Mouse (Mus musculus) embryonic facial prominence, embryonic 13.5 days (tissue): ENCODE data around the gene Pla2g5. TPM values are rescaled to one million over a fixed set of nuclear protein-coding genes. Genes with fewer than 3 reads are reported as not detected.

Source experiments
- ATAC-seq: fragments of 200-750 bp; cut with Nextera tagmentation; 2 replicates; pipeline ENCODE4 v1.8.0; 2017; ENCODE audit warnings: low read depth; ENCODE audit not compliant: insufficient number of reproducible peaks, insufficient read depth, low FRiP score, low TSS enrichment
- H3K27ac ChIP-seq: fragments of 300-500 bp; sonication (generic); 2 replicates; pipeline ENCODE4 v1.5.1; 2015; ENCODE audit warnings: moderate library complexity, mild to moderate bottlenecking, inconsistent platforms
- H3K27me3 ChIP-seq: fragments of 300-500 bp; sonication (generic); 2 replicates; pipeline ENCODE4 v1.6.1; 2015; ENCODE audit warnings: mild to moderate bottlenecking, inconsistent platforms
- H3K36me3 ChIP-seq: fragments of 300-500 bp; sonication (generic); 2 replicates; pipeline ENCODE4 v1.6.1; 2015; ENCODE audit warnings: mild to moderate bottlenecking, inconsistent platforms
- H3K4me1 ChIP-seq: fragments of 300-500 bp; sonication (generic); 2 replicates; pipeline ENCODE4 v1.6.1; 2015; ENCODE audit warnings: inconsistent platforms
- H3K4me2 ChIP-seq: fragments of 300-500 bp; sonication (generic); 2 replicates; pipeline ENCODE4 v1.6.1; 2015; ENCODE audit warnings: moderate library complexity, mild to moderate bottlenecking, inconsistent platforms
- H3K4me3 ChIP-seq: fragments of 300-500 bp; sonication (generic); 2 replicates; pipeline ENCODE4 v1.5.1; 2015; ENCODE audit warnings: mild to moderate bottlenecking, inconsistent platforms
- H3K9ac ChIP-seq: fragments of 300-500 bp; sonication (generic); 2 replicates; pipeline ENCODE4 v1.6.1; 2015; ENCODE audit warnings: mild to moderate bottlenecking, inconsistent platforms
- H3K9me3 ChIP-seq: fragments of 300-500 bp; sonication (generic); 2 replicates; pipeline ENCODE4 v1.6.1; 2016; ENCODE audit warnings: inconsistent platforms
- WGBS: fragments of 180-500 bp; shearing (Covaris S2); methylation state at CpG from one replicate; pipeline ENCODE4 v1.1.7; 2015; ENCODE audit warnings: mixed read lengths; 5-methylcytosine and 5-hydroxymethylcytosine counted together
- polyA plus RNA-seq: library from polyadenylated mRNA; unstranded; fragments of >200 nt; fragmentation: Nextera tagmentation; extraction: Ambion mirVana; gene quantifications from 2 replicates; pipeline ENCODE4 v1.2.1, GENCODE M21; 2015

Gene Pla2g5
- polyA plus RNA-seq, 1 experiment from 2014 or later, result 0.53 TPM

GRCm38 (mm10) chr4:138794344-138794743 lies 68.9 kb downstream of the Pla2g5 start:
- H3K27ac ChIP-seq, result no peak overlapping the region
- H3K4me1 ChIP-seq, result peaks cover 18% of the 10 kb centered on the region; the same call in 1 of the 2 replicates
- no peaks in the 10 kb centered on the region for H3K27me3 ChIP-seq
- no peak overlapping the region for H3K4me2 ChIP-seq
- no peak overlapping the region for H3K9ac ChIP-seq
- no peak for ATAC-seq
- no peaks in the 10 kb centered on the region for H3K36me3 ChIP-seq
- H3K9me3 ChIP-seq, result no peaks in the 10 kb centered on the region
- 88% methylated on average over 6 of the region's 6 CpGs for WGBS
- H3K4me3 ChIP-seq, result no peak overlapping the region

DNA sequence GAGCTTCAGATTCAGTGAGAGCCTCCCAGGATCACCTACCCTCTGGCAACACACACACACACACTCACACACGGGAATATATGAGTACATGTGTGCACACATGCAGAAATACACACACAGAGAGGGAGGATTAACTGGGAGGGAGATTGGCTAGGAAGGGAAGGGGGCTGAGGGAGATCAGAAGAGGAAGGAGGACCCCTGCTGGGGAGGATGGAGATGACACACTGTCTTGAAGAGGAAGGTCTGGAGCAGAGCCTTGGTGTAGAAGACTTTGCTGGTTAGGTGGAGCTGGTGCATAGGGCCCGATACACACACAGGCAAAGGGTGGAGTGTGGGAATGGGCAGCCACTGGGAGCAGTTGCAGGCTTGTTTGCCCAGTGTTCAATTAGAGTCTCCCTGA lies 70.0 kb downstream of the Pla2g5 start:
- no peak overlapping the region for H3K4me3 ChIP-seq
- no peaks in the 10 kb centered on the region for H3K9me3 ChIP-seq
- no peak overlapping the region for H3K9ac ChIP-seq
- peaks cover 18% of the 10 kb centered on the region; the same call in 1 of the 2 replicates for H3K4me1 ChIP-seq
- no peaks in the 10 kb centered on the region for H3K27me3 ChIP-seq
- H3K36me3 ChIP-seq, result no peaks in the 10 kb centered on the region
- ATAC-seq, result peak; percentile 33; the same call in 1 of the 2 replicates
- peak overlapping the region; percentile 49; the same call in 1 of the 2 replicates for H3K27ac ChIP-seq
- H3K4me2 ChIP-seq, result no peak overlapping the region
- WGBS, result 50% methylated on average over 2 of the region's 2 CpGs

- H3K27me3 ChIP-seq, result no peaks in the 10 kb centered on the region
- H3K36me3 ChIP-seq, result no peaks in the 10 kb centered on the region
- H3K27ac ChIP-seq, result peak overlapping the region; percentile 68; the same call in 1 of the 2 replicates
- no peak overlapping the region for H3K4me2 ChIP-seq
- H3K4me3 ChIP-seq, result no peak overlapping the region
- no peaks in the 10 kb centered on the region for H3K9me3 ChIP-seq
- no peak for ATAC-seq
- H3K9ac ChIP-seq, result no peak overlapping the region
- H3K4me1 ChIP-seq, result peaks cover 18% of the 10 kb centered on the region; the same call in 1 of the 2 replicates
- WGBS, result 49% methylated on average over 9 of the region's 9 CpGs
Measured at GRCm38 (mm10) chr4:138792599-138792998, 70.7 kb downstream of the Pla2g5 start.

DNA sequence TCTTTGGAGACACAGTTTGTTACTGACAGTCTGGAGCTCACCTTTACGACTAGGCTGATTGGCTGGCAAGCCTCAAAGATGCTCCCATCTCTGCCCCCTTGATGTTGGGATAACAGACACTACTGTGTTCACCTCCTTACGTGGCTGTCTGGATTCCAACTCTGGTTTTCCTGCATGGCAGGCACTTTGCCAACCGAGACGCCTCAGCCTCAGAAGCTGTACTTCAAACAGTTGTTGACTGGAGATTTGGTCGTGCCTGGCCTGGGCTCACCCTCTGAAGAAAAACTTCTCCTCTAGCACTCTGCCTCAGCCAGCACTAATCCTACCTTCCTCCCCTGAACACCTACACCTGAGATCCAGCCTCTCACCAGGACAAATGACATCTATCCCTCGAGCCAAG lies 71.8 kb downstream of the Pla2g5 start:
- Histone ChIP-seq H3K27ac (no peak overlapping the region), H3K4me1 (peaks cover 8% of the 10 kb centered on the region; the same call in 1 of the 2 replicates), H3K27me3 (no peaks in the 10 kb centered on the region), H3K4me2 (no peak overlapping the region), H3K4me3 (no peak overlapping the region), H3K9ac (no peak overlapping the region), H3K36me3 (no peaks in the 10 kb centered on the region), H3K9me3 (no peaks in the 10 kb centered on the region)
- ATAC-seq, result no peak
- WGBS, result 64% methylated on average over 6 of the region's 6 CpGs

- H3K4me1 ChIP-seq, result peaks cover 6% of the 10 kb centered on the region; the same call in 1 of the 2 replicates
- no peak for ATAC-seq
- H3K27ac ChIP-seq, result no peak overlapping the region
- no peaks in the 10 kb centered on the region for H3K9me3 ChIP-seq
- 75% methylated on average over 4 of the region's 4 CpGs for WGBS
- H3K27me3 ChIP-seq, result no peaks in the 10 kb centered on the region
- H3K4me3 ChIP-seq, result no peak overlapping the region
- no peak overlapping the region for H3K9ac ChIP-seq
- no peak overlapping the region for H3K4me2 ChIP-seq
- no peaks in the 10 kb centered on the region for H3K36me3 ChIP-seq
Measured at GRCm38 (mm10) chr4:138788381-138788780, 74.9 kb downstream of the Pla2g5 start.

DNA sequence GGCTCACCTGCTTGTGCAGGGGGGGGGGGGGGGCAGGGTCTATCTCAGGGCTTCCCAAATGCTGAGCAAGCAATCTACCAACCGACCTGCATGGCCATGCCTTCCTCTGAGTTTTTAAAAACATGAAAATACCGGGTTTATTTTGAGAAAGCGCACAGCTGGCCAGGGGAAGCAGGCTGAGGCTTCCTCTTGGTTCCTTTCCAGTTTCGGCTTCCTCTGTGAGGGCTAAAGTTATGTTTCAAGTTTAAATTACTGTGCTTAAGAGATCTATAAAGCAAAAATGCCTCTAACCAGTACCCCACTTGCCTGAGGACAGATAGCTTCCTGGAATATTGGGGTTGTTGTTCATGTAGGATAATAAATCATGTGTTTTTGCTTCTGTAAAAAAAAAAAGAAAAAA lies 77.1 kb downstream of the Pla2g5 start:
- no peak overlapping the region for H3K9ac ChIP-seq
- H3K4me3 ChIP-seq, result no peak overlapping the region
- H3K27ac ChIP-seq, result no peak overlapping the region
- H3K27me3 ChIP-seq, result no peaks in the 10 kb centered on the region
- no peaks in the 10 kb centered on the region for H3K36me3 ChIP-seq
- H3K4me2 ChIP-seq, result no peak overlapping the region
- no peaks in the 10 kb centered on the region for H3K9me3 ChIP-seq
- no peaks in the 10 kb centered on the region for H3K4me1 ChIP-seq
- no peak for ATAC-seq
- 63% methylated on average over 4 of the region's 4 CpGs for WGBS

DNA sequence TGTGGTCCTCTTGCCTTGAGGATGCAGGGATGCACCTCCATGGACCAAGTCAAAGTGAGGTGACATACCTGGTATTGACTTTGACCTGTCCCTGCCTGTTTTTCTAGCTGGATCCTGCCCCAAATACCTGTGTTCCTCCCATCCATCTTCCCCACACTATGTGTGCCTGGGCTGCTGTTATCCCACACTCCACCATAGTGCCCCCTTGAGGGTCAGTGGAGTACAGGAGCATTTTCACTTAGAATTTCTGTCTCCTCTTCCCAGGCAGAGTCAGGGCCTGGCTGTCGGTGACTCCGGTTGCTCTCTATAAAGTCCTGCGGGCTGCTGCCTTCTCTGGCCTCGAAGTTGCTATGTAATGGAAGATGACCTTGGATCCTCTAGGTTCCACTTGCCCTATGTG lies 77.6 kb downstream of the Pla2g5 start:
- Histone ChIP-seq H3K36me3 (no peaks in the 10 kb centered on the region), H3K27me3 (no peaks in the 10 kb centered on the region), H3K9me3 (no peaks in the 10 kb centered on the region), H3K9ac (no peak overlapping the region), H3K4me1 (no peaks in the 10 kb centered on the region), H3K4me2 (no peak overlapping the region), H3K27ac (no peak overlapping the region), H3K4me3 (no peak overlapping the region)
- ATAC-seq, result no peak
- 60% methylated on average over 4 of the region's 4 CpGs for WGBS

GRCm38 (mm10) chr4:138782098-138782497 lies 81.2 kb downstream of the Pla2g5 start:
- no peak for ATAC-seq
- Histone ChIP-seq H3K4me1 (peaks cover 6% of the 10 kb centered on the region; the same call in 1 of the 2 replicates), H3K27me3 (no peaks in the 10 kb centered on the region), H3K4me2 (no peak overlapping the region), H3K36me3 (no peaks in the 10 kb centered on the region), H3K27ac (no peak overlapping the region), H3K9me3 (no peaks in the 10 kb centered on the region), H3K9ac (no peak overlapping the region), H3K4me3 (no peak overlapping the region)
- 75% methylated on average over 6 of the region's 6 CpGs for WGBS

GRCm38 (mm10) chr4:138780300-138780699 lies 83.0 kb downstream of the Pla2g5 start:
- H3K4me1 ChIP-seq, result peaks cover 6% of the 10 kb centered on the region; the same call in 1 of the 2 replicates
- H3K9me3 ChIP-seq, result no peaks in the 10 kb centered on the region
- no peak overlapping the region for H3K4me2 ChIP-seq
- no peaks in the 10 kb centered on the region for H3K27me3 ChIP-seq
- H3K4me3 ChIP-seq, result no peak overlapping the region
- no peak overlapping the region for H3K27ac ChIP-seq
- no peak overlapping the region for H3K9ac ChIP-seq
- no peaks in the 10 kb centered on the region for H3K36me3 ChIP-seq
- WGBS, result 87% methylated on average over 5 of the region's 5 CpGs
- no peak for ATAC-seq

- Histone ChIP-seq H3K27ac (no peak overlapping the region), H3K27me3 (no peaks in the 10 kb centered on the region), H3K4me1 (peaks cover 6% of the 10 kb centered on the region; the same call in 1 of the 2 replicates), H3K9ac (no peak overlapping the region), H3K4me2 (no peak overlapping the region), H3K9me3 (no peaks in the 10 kb centered on the region), H3K4me3 (no peak overlapping the region), H3K36me3 (no peaks in the 10 kb centered on the region)
- no peak for ATAC-seq
- 31% methylated on average over 20 of the region's 20 CpGs for WGBS
Measured at GRCm38 (mm10) chr4:138777417-138778407, 85.6 kb downstream of the Pla2g5 start.

DNA sequence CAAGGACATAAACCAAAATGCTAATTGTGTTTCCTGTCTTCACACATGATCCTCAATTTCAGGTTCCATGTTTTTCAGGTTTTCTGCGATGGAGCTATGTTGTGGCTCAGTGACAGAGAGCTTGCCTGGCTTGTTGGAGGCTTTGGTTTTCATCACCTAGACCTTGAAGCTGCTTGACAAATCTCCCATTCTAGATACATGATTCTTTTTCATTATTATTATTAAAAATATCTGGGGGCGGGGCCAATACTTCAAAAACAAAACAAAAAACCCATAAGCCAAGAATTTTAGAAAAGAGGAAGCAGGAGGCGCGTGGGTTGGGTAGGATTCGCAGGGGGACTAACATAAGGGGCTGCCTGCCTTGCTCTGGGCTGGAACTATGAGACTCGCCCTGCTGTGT lies 87.8 kb downstream of the Pla2g5 start, which contains the start of gene Pla2g2d:
Gene Pla2g2d (plus strand): TSS at position 301 of the 400 bp plus-strand sequence.
- H3K9ac ChIP-seq, result no peak within 1 kb of the TSS
- H3K27ac ChIP-seq, result no peak within 1 kb of the TSS
- 81% methylated on average over 6 of the region's 6 CpGs for WGBS
- H3K27me3 ChIP-seq, result no peaks in the 10 kb centered on the region
- no peak within 1 kb of the TSS for H3K4me2 ChIP-seq
- ATAC-seq, result no peak
- H3K9me3 ChIP-seq, result no peaks in the 10 kb centered on the region
- H3K36me3 ChIP-seq, result no peaks in the 10 kb centered on the region
- H3K4me3 ChIP-seq, result no peak within 1 kb of the TSS
- peaks cover 6% of the 10 kb centered on the region; the same call in 1 of the 2 replicates for H3K4me1 ChIP-seq

- no peaks in the 10 kb centered on the region for H3K4me1 ChIP-seq
- WGBS, result 72% methylated on average over 5 of the region's 5 CpGs
- no peak overlapping the region for H3K4me3 ChIP-seq
- H3K9me3 ChIP-seq, result no peaks in the 10 kb centered on the region
- no peaks in the 10 kb centered on the region for H3K27me3 ChIP-seq
- no peaks in the 10 kb centered on the region for H3K36me3 ChIP-seq
- no peak for ATAC-seq
- H3K27ac ChIP-seq, result no peak overlapping the region
- H3K9ac ChIP-seq, result no peak overlapping the region
- H3K4me2 ChIP-seq, result no peak overlapping the region
Measured at GRCm38 (mm10) chr4:138772386-138772785, 90.9 kb downstream of the Pla2g5 start.
